Mouse (Mus musculus): ENCODE measurements at regions not wholly inside any gene's neighbourhood (a gene's known extent, or its start where the extent isn't known, plus 50 kb on each side); places are given as distances from the start of the nearest gene placed in this dataset.
"Not testable (repeated sequence)": the region's sequence is repeated elsewhere in the genome, so short reads cannot be mapped to it uniquely, and the experiment has no call there.

GRCm38 (mm10) chr10:11801372-11802230, 458.4 kb downstream of the Epm2a start:
- DNase-seq (ENCODE audit: low spot score in 2 of 2), result not testable (repeated sequence)

GRCm38 (mm10) chr10:11809255-11809654, 466.1 kb downstream of the Epm2a start:
- no peak for DNase-seq (ENCODE audit: low spot score in 2 of 2)

GRCm38 (mm10) chr10:11822418-11822959, 479.3 kb downstream of the Epm2a start:
- DNase-seq (ENCODE audit: low spot score in 2 of 2), result no peak

- no peak for DNase-seq (ENCODE audit: low spot score in 2 of 2)
Measured at GRCm38 (mm10) chr10:11841094-11841493, 497.9 kb downstream of the Epm2a start.

- DNase-seq (ENCODE audit: low spot score in 2 of 2), result no peak
Measured at GRCm38 (mm10) chr10:11841494-11841893, 498.3 kb downstream of the Epm2a start.

GRCm38 (mm10) chr10:11846141-11846540, 502.9 kb downstream of the Epm2a start:
- DNase-seq (ENCODE audit: low spot score in 2 of 2), result no peak

- DNase-seq (ENCODE audit: low spot score in 2 of 2), result no peak
Measured at GRCm38 (mm10) chr10:11875145-11876131, 532.2 kb downstream of the Epm2a start.

- DNase-seq (ENCODE audit: low spot score in 2 of 2), result no peak
Measured at GRCm38 (mm10) chr10:11886237-11886636, 543.0 kb downstream of the Epm2a start.

GRCm38 (mm10) chr10:11888953-11889352, 545.7 kb downstream of the Epm2a start:
- no peak for DNase-seq (ENCODE audit: low spot score in 2 of 2)

GRCm38 (mm10) chr10:11922132-11922531, 578.9 kb downstream of the Epm2a start:
- DNase-seq (ENCODE audit: low spot score in 2 of 2), result no peak

GRCm38 (mm10) chr10:11938164-11938563, 595.0 kb downstream of the Epm2a start:
- no peak for DNase-seq (ENCODE audit: low spot score in 2 of 2)

- no peak for DNase-seq (ENCODE audit: low spot score in 2 of 2)
Measured at GRCm38 (mm10) chr10:11942772-11943171, 599.6 kb downstream of the Epm2a start.

- no peak for DNase-seq (ENCODE audit: low spot score in 2 of 2)
Measured at GRCm38 (mm10) chr10:11960327-11960922, 617.2 kb downstream of the Epm2a start.

- DNase-seq (ENCODE audit: low spot score in 2 of 2), result no peak
Measured at GRCm38 (mm10) chr10:12004966-12005365, 661.8 kb downstream of the Epm2a start.

- no peak for DNase-seq (ENCODE audit: low spot score in 2 of 2)
Measured at GRCm38 (mm10) chr10:12005889-12006288, 662.7 kb downstream of the Epm2a start.

GRCm38 (mm10) chr10:12017286-12017685, 674.1 kb downstream of the Epm2a start:
- no peak for DNase-seq (ENCODE audit: low spot score in 2 of 2)

GRCm38 (mm10) chr10:12018281-12018680, 675.1 kb downstream of the Epm2a start:
- no peak for DNase-seq (ENCODE audit: low spot score in 2 of 2)

- peak; percentile 36 to 64 for DNase-seq (ENCODE audit: low spot score in 2 of 2)
Measured at GRCm38 (mm10) chr10:12019159-12019779, 676.1 kb downstream of the Epm2a start.

GRCm38 (mm10) chr10:12020576-12020975, 677.4 kb downstream of the Epm2a start:
- no peak for DNase-seq (ENCODE audit: low spot score in 2 of 2)

GRCm38 (mm10) chr10:12035159-12035558, 692.0 kb downstream of the Epm2a start:
- no peak for DNase-seq (ENCODE audit: low spot score in 2 of 2)

- no peak for DNase-seq (ENCODE audit: low spot score in 2 of 2)
Measured at GRCm38 (mm10) chr10:12045937-12046336, 702.7 kb downstream of the Epm2a start.

Data from heart, adult 9 months (tissue).